Mouse (Mus musculus) B cell, adult (primary cell): ENCODE data around the gene Alox5. TPM values are rescaled to one million over a fixed set of nuclear protein-coding genes. Genes with fewer than 3 reads are reported as not detected.

Experiments used
- total RNA-seq: library from RNA; stranded (reverse); gene quantifications from 4 replicates; pipeline ENCODE4 v1.2.4, GENCODE M21; 2023; ENCODE audit not compliant: inconsistent age

The Alox5 gene
- total RNA-seq: 0.26 to 0.57 TPM in 2 of 4 replicates, not detected in the others

DNA sequence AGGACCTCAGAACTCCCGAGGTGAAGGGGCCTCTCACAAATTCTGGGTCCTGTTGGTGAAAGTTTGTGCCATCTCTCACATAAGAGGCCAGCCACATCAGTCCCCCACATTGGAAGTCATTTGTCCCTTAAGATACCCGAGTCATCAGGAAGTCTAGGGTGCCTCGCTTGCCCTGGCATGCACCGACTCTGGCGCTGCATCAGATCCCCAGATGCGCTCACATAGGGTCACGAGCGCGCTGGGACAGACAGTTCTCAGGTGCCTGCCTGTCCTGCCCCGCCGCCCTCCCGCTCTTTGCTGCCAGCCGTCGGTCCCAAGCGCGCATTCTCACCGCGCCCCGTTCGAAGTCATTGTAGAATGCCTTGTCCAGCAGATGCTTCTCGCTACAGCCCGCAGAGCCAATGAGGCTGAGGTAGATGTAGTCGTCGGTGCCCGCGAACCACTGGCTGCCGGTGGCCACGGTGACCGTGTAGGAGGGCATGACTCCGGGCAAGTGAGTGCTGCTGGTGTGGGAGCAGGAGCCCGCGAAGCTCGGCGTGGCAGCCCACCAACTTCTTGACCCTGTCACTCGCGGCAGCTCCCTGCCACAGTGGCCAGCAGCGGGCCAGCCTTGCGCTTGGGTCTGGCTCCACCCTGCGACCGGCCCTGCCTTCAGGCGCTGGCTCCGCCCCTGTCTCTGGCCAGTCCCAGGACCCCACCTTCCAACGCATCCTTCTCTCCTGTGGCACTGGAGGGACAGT, at the start of gene Alox5:
TSS of gene Alox5 (minus strand) at position 635 of the 740 bp plus-strand sequence.

DNA sequence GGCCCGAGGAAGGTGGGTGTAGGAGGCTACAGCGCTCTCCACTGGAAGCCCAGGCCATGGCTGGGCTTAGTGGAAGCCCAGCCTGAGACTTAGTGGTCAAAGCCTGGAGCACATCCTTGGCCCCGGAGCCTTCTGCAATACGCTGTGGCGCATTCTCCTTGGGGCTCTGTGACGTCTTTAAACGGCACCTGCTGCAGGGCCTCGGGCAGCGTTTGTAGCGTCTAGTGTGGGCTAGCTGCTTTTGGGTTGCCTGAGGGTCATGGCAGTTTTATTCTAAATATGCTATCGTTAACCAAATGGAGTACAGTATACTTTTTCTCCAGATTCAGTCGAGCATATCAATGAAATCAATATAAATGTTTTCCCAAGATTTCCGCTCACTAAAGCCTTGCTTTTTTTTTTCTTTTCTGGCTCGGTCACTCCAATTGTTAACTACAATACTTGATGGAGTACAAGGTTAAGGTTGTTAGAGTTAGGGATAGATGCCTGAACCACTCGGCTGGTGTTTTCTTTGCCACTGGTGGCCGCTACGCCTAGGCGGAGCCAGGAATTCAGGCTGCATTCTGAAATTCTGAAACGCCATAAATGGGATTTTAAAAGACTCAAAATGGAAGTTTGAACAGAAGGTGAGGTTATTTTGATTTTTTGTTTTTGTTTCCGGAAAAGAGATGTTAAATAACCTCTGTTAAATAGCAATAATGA, 45.5 kb upstream of the Alox5 start, which contains the start of gene Olfr212:
TSS of gene Olfr212 (plus strand) at position 215 of the 702 bp plus-strand sequence.

DNA sequence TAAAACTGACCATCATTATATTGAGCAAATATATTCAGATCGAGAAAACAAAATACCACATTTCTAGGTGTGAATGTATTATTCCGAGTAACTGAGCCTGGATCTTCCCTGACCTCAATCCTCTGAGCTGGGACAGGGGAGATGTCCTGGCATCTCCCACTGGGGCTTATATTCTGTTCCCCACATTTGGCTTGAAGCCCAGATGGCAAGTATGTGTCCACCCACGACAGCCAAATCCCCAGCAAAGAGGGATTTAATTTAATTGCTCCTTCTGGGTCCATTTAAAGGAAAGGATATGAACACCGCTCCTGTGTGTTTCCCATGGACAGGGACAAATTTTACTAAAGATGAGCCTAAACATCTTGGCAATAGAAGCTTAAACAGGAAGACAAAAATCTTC, 27.8 kb upstream of the Alox5 start, which contains the start of gene Olfr211:
TSS of gene Olfr211 (plus strand) at position 301 of the 400 bp plus-strand sequence.

Other genes starting within 250 kb of the Alox5 start
- 2.7 to 3.7 TPM (median 3.3 TPM) in 4 replicates for gene Zfand4, start 197.0 kb downstream of the Alox5 start, total RNA-seq
- 0.48 to 3.2 TPM (median 1.0 TPM) in 4 replicates for gene March8, start 123.2 kb downstream of the Alox5 start, total RNA-seq
- not detected in 4 replicates for gene Olfr211, start 27.9 kb upstream of the Alox5 start, total RNA-seq
- gene Olfr212, start 45.3 kb upstream of the Alox5 start, total RNA-seq: 0.18 to 0.19 TPM in 2 of 4 replicates, not detected in the others
- gene Olfr213, start 77.3 kb upstream of the Alox5 start, total RNA-seq: not detected in 4 replicates
- gene Gm5580, start 90.0 kb upstream of the Alox5 start, total RNA-seq: 2.7 to 7.1 TPM (median 4.0 TPM) in 4 replicates
- gene Olfr214, start 93.1 kb upstream of the Alox5 start, total RNA-seq: not detected in 4 replicates
- gene Olfr215, start 123.0 kb upstream of the Alox5 start, total RNA-seq: not detected in 4 replicates
- gene Zfp422, start 167.8 kb upstream of the Alox5 start, total RNA-seq: 17.2 to 23.9 TPM (median 21.4 TPM) in 4 replicates
- not detected in 4 replicates for gene Depp1, start 189.4 kb upstream of the Alox5 start, total RNA-seq
- gene Rassf4, start 212.8 kb upstream of the Alox5 start, total RNA-seq: 31.5 to 39.6 TPM (median 39.0 TPM) in 4 replicates